In genomic region chr10:67253115-67253514, GRCm38 (mm10) we compare ENCODE assay signal across 19 mouse cellular contexts.
"Had no signal": no experiment of that assay in that cellular context is flagged by ENCODE, and none has a peak within 500 bp of the region (broad histone marks: within the 10 kb centered on the region; RNA-seq: fewer than 3 reads in every experiment).

No protein-coding gene starts in this region.

- H3K9ac ChIP-seq: kidney, embryonic 15.5 days; limb, embryonic 12.5 days; limb, embryonic 15.5 days; liver, embryonic 14.5 days; liver, postnatal 0 days; lung, embryonic 14.5 days; midbrain, embryonic 13.5 days had no signal

- H3K27me3 ChIP-seq: kidney, embryonic 15.5 days; limb, embryonic 12.5 days; limb, embryonic 15.5 days; megakaryocyte, embryonic 14.5 days; midbrain, embryonic 13.5 days had no signal

- H3K9me3 ChIP-seq: kidney, embryonic 15.5 days; limb, embryonic 12.5 days; limb, embryonic 15.5 days; megakaryocyte, embryonic 14.5 days; midbrain, embryonic 10.5 days; midbrain, embryonic 13.5 days had no signal

- H3K4me3 ChIP-seq: kidney, embryonic 15.5 days; limb, embryonic 12.5 days; limb, embryonic 15.5 days; megakaryocyte, embryonic 14.5 days; midbrain, embryonic 10.5 days; midbrain, embryonic 13.5 days; myocyte had no signal

- H3K4me1 ChIP-seq: limb, embryonic 12.5 days; limb, embryonic 15.5 days; midbrain, embryonic 10.5 days; midbrain, embryonic 13.5 days had no signal

- H3K27ac ChIP-seq: limb, embryonic 12.5 days; limb, embryonic 15.5 days; liver, embryonic 14.5 days; midbrain, embryonic 10.5 days; midbrain, embryonic 13.5 days; stomach, postnatal 0 days had no signal

- ATAC-seq: liver, postnatal 0 days; lung, postnatal 0 days; midbrain, embryonic 13.5 days; midbrain, embryonic 16.5 days had no signal

- H3K4me2 ChIP-seq: kidney, embryonic 15.5 days; limb, embryonic 12.5 days; limb, embryonic 15.5 days; liver, embryonic 11.5 days; lung, embryonic 14.5 days; midbrain, embryonic 13.5 days had no signal

- DNase-seq: layer of hippocampus, adult 9-11 months; left cerebral cortex, postnatal 4 days; liver, postnatal 0 days; lung, embryonic 14.5 days; thymus, adult 2 months; thymus, postnatal 14 days; thymus, postnatal 4 days had no signal
